Mouse (Mus musculus): ENCODE measurements at regions not wholly inside any gene's neighbourhood (a gene's known extent, or its start where the extent isn't known, plus 50 kb on each side); places are given as distances from the start of the nearest gene placed in this dataset.

GRCm38 (mm10) chr1:14513662-14514061 lies 1579.5 kb downstream of the 4930444P10Rik start:
- H3K4me3 ChIP-seq: no peak overlapping the region
- no peak for DNase-seq
- no peak for TF ChIP-seq CTCF (IDR thresholded peaks at IDR 0.05)
- H3K27ac ChIP-seq: no peak overlapping the region
- intact Hi-C loops (cut with DNase I): no loop called here

DNA sequence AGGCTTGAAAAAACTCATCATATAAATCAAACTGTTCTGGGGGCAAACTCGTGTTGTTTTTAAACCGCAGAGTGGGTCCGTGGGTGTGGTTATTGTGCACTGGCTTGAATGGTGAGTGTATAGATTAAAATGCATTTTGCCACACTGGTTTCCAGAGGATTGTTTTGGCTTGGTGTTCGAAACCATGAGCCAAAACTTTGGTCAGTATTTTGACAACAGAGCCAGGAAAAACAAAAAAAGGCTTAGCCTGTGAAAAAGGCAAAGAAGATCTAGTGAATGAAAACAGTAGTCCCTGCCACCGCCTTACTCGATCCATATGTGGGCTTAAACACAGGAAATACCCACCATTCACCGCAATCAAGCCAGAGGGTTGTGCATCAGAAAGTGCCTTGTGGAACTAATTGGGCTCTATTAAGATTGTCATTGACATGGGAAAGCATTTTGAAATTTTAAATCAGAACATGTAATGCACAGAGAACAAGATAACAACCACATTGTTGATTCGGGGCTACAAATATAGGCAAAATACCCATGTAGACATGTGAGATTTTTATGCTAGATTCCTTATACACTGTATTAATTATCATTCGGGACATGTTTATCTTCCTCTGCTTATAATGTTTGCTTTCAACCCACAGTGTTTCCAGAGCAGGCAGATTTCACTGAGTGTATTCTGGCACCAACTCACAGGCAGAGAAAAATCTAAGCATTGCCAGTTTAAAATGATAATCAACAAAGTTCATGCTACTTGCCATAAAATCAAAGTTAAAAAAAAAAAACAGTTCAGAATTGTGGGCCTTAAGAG lies 1580.4 kb downstream of the 4930444P10Rik start:
- Histone ChIP-seq H3K4me3 (no peak overlapping the region), H3K27ac (no peak overlapping the region)
- TF ChIP-seq CTCF (IDR thresholded peaks at IDR 0.05): no peak
- no peak for DNase-seq
- intact Hi-C loops (cut with DNase I): no loop called here

- DNase-seq: no peak
- H3K4me3 ChIP-seq: peak overlapping the region; percentile 67
- intact Hi-C loops (cut with DNase I): no loop called here
Observed at GRCm38 (mm10) chr1:14506831-14507690, 1586.1 kb downstream of the 4930444P10Rik start.

GRCm38 (mm10) chr1:14506201-14506830 lies 1586.8 kb downstream of the 4930444P10Rik start:
- no peak overlapping the region for H3K27ac ChIP-seq
- intact Hi-C loops (cut with DNase I): no loop called here
- peak; percentile 56 for DNase-seq
- H3K4me3 ChIP-seq: peak overlapping the region; percentile 67
- TF ChIP-seq CTCF (IDR thresholded peaks at IDR 0.05): no peak

More at GRCm38 (mm10) chr1:14506831-14507690, 1586.1 kb downstream of the 4930444P10Rik start:
- H3K27ac ChIP-seq: no peak overlapping the region
- no peak for TF ChIP-seq CTCF (IDR thresholded peaks at IDR 0.05)

DNA sequence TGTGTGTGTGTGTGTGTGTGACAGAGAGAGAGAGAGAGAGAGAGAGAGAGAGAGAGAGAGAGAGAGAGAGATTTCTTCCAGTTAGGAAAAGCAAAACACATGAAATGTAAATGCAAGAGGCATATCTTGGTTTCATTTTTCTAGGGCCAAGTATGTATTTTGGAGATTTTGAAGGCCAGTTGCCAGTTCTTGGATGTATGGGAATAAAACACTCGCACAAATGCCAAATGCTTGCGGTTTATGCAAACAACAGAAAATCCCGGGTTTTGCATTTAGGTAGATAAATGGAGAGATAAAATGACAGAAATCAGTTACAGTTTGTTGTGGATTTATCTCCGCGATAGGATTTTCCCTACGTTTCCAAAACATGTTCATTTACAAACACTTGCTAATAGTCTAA lies 1587.4 kb downstream of the 4930444P10Rik start:
- no peak for DNase-seq
- intact Hi-C loops (cut with DNase I): no loop called here
- Histone ChIP-seq H3K27ac (no peak overlapping the region), H3K4me3 (no peak overlapping the region)
- TF ChIP-seq CTCF (IDR thresholded peaks at IDR 0.05): no peak

DNA sequence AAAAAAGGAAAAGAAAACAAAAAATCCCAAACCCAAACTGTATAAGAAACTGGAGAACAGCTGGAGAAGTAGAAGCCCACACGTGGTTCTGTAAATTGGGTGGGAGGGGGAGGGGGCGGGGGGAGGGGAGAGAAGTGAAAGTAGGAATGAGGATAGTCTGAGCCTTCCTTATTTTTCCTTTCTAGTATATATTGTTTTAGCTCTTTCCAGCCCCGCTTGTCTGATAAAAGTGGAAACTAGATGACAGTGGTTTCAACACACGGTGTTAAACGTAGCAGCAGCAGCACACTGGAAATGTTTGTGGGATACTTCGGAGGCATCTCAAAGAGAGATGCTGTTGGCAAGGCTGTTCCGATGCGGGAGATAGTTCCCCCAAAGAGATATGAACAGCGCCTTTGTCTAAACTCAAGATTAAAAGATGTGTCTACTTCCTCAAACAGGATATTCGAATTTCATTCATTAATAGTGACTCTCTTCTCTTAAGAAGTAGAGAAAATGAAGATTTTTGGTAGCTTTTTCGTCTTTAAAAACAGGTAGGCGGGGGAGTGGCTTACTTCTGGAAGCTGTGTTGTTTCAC lies 1588.3 kb downstream of the 4930444P10Rik start:
- intact Hi-C loops (cut with DNase I): no loop called here
- DNase-seq: no peak
- TF ChIP-seq CTCF (IDR thresholded peaks at IDR 0.05): no peak

DNA sequence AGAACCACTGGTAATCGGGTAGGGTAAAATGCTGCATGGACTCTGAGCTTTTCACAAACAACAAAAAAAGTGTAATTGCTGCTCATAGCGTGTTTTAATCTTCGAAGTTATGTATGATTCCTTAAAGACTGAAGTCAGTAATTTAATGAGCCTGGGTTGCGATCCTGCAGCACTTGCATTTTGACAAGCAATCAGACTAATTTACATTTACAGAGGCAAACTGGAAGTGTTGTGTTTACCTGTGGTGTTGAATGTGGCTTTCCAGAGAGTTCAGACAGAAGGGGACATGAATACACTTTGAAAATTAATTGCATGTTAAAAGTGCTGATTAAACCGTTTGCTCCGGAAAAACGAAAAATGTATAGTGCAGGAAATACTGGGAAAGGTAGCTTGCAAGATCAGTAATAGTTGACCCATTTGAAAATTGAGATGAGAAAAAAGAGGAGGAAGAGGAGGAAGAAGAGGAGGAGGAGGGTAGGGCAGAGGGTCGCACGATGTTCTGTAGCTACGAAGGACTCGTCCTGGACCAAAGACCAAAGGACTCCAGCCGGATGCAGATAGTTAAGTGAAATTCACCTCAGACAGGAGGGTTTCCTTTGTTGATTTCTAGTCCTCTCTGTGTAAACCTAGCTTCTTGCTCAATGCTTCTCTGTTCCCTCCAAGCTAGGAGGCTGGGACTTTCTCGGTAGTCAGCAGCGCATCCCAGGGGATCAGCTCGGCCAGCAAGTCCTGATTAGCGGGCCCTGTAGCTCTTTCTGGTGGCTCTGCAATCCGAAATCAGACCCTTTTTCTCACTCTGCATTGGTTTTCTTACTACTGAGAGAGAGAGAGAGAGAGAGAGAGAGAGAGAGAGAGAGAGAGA lies 1589.0 kb downstream of the 4930444P10Rik start:
- intact Hi-C loops (cut with DNase I): no loop called here
- no peak for TF ChIP-seq CTCF (IDR thresholded peaks at IDR 0.05)
- Histone ChIP-seq H3K4me3 (no peak overlapping the region), H3K27ac (no peak overlapping the region)
- DNase-seq: no peak

More for the DNA sequence above, 1588.3 kb downstream of the 4930444P10Rik start:
- no peak overlapping the region for H3K27ac ChIP-seq
- peak overlapping the region; percentile 38 for H3K4me3 ChIP-seq

GRCm38 (mm10) chr1:14503193-14503800 lies 1589.8 kb downstream of the 4930444P10Rik start:
- intact Hi-C loops (cut with DNase I): no loop called here
- Histone ChIP-seq H3K4me3 (no peak overlapping the region), H3K27ac (no peak overlapping the region)
- DNase-seq: no peak
- TF ChIP-seq CTCF (IDR thresholded peaks at IDR 0.05): no peak

DNA sequence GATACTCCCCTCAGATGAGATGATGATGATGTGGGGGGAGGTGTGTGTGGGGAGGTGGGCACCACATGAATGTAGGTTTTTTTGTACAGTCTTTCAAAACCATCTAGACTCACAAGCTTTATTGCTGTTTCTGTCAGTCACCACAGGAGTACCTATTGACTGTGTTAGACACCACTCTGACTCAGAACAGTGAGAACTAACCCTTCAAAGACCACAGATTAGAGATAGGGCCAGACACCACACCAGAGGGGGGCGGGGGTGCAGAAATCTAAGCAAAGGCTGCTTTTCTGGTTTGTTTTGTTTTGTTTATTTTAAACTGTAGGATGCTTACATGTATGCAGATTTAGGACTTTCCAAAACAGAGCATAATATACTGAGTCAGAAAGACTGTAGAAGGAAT lies 1594.0 kb downstream of the 4930444P10Rik start:
- no peak for DNase-seq
- no peak overlapping the region for H3K4me3 ChIP-seq
- TF ChIP-seq CTCF (IDR thresholded peaks at IDR 0.05): no peak
- no peak overlapping the region for H3K27ac ChIP-seq
- intact Hi-C loops (cut with DNase I): no loop called here

DNA sequence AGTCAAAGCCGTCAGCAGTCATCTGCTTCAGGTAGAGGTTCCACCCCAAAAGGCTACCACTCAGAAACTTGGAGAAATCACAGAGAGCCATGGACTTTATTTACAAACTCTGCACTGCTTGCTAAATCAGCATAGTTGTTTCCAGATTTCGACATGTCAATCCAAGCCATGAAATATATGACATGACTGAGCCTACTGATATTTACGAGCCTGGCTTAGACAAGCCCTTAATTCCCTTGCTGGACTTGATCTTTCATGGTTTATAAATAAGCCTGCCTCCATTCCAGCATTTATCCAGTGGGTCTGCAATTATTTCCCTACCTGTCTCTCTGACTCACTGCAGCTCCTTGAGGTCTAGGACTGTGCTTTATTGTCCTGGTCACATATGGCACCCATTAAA lies 1603.1 kb downstream of the 4930444P10Rik start:
- Histone ChIP-seq H3K27ac (no peak overlapping the region), H3K4me3 (no peak overlapping the region)
- DNase-seq: no peak
- no peak for TF ChIP-seq CTCF (IDR thresholded peaks at IDR 0.05)
- intact Hi-C loops (cut with DNase I): no loop called here

- no peak overlapping the region for H3K27ac ChIP-seq
- no peak for TF ChIP-seq CTCF (IDR thresholded peaks at IDR 0.05)
- DNase-seq: no peak
- intact Hi-C loops (cut with DNase I): no loop called here
- no peak overlapping the region for H3K4me3 ChIP-seq
Observed at GRCm38 (mm10) chr1:14487708-14488127, 1605.4 kb downstream of the 4930444P10Rik start.
